Mouse (Mus musculus): Measurements from ENCODE around the gene Ppp1r12b.

Gene Ppp1r12b

GRCm38 (mm10) chr1:134747236-134748174, 208.2 kb downstream of the Ppp1r12b start:
- in situ Hi-C loops (cut with MboI; ENCODE audit: unreplicated experiment in 2 of 2), result loop anchor here (5.0 to 10.0 kb wide), 4 partner anchors 105 to 357 kb away; partner anchors contain the start of genes Ube2t (in 2 of the 2) and Lgr6 (in 1 of the 2)

DNA sequence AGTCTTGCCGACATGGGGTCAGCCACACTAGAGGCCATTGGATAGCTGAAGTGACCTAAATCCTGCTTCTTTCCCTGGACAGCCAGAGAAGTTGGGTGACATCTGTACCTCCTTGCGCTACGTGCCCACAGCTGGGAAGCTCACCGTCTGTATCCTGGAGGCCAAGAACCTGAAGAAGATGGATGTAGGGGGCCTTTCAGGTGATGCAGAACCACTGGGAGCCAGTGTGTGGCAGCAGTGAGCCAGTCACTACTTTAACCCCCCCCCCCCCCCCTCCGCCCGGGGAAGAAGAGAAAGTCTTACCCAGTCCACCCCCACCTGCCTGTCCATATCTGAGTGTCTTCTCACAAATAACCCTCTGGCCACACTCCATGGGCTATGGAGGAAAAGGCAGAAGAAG, 210.1 kb downstream of the Ppp1r12b start:
- in situ Hi-C loops (cut with MboI; ENCODE audit: unreplicated experiment in 2 of 2), result loop anchor here (5.0 to 10.0 kb wide), 4 partner anchors 107 to 359 kb away; partner anchors contain the start of genes Ube2t (in 2 of the 2) and Lgr6 (in 1 of the 2)

GRCm38 (mm10) chr1:134741946-134742661, 213.6 kb downstream of the Ppp1r12b start:
- in situ Hi-C loops (cut with MboI; ENCODE audit: unreplicated experiment in 2 of 2), result loop anchor here (10.0 kb wide), 3 partner anchors 193 to 363 kb away; partner anchors contain the start of genes Ube2t (in 2 of the 2) and Lgr6 (in 1 of the 2)

DNA sequence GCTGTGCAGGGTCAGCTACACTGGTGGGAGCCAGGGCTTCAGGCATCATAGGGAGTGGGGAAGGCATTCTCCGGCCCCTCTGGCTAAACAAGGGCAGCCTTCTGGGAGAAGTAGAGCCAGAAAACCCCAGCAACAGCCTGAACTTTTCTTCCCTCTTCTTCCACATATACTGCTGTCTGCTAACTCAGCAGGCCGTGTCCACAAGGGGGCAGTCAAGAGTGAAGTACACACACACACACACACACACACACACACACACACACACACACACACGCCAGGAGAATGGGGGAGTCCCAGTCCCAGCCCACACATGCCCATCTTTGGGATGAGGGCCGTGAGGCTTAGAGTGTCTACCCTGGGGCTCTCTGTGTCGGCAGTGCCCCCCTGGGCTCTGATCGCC, 214.3 kb downstream of the Ppp1r12b start:
- in situ Hi-C loops (cut with MboI; ENCODE audit: unreplicated experiment in 2 of 2), result loop anchor here (10.0 kb wide), 3 partner anchors 193 to 363 kb away; partner anchors contain the start of genes Ube2t (in 2 of the 2) and Lgr6 (in 1 of the 2)

DNA sequence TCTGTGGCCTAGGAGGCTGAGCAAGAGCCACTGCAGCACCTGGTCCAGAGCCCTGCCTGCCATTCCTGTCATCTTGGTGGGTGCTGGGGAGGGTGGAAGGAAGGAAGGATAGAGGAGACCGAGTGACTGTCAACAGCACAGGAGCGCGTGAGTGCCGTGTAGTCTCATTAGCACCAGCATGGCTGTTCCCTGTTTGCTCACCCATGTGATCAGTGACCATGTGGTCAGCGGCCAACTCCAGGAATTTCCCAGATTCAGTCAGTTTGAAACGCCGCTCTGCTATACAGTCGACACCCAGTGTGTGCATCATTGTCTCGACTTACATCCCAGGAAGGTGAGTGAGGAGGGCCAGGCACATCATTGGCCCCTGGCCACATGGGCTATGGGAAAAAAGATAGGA, 218.3 kb downstream of the Ppp1r12b start:
- in situ Hi-C loops (cut with MboI; ENCODE audit: unreplicated experiment in 2 of 2), result no loop called here

GRCm38 (mm10) chr1:134733659-134734058, 222.1 kb downstream of the Ppp1r12b start:
- in situ Hi-C loops (cut with MboI; ENCODE audit: unreplicated experiment in 2 of 2), result no loop called here

- in situ Hi-C loops (cut with MboI; ENCODE audit: unreplicated experiment in 2 of 2), result no loop called here
Observed at GRCm38 (mm10) chr1:134727256-134727655, 228.5 kb downstream of the Ppp1r12b start.

DNA sequence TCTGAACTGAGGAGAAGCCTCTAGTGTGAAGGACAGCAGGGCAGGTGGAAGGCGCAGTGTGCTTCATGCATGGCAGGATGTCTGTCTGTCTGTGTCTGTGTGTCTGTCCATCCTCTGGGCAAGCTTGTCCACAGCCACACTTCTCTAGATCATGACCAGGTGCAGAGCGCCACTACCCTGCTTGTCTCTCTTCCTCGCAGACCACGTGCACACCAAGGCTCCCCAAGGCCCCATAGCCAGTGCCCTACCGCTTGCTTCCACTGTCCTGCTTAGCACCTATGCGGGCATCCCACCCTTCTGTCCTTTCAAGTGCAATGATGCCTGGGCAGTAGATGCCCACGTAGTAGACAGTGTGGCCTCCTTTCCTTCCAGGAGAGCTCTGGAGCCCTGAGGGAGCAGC, 229.3 kb downstream of the Ppp1r12b start:
- in situ Hi-C loops (cut with MboI; ENCODE audit: unreplicated experiment in 2 of 2), result no loop called here

- in situ Hi-C loops (cut with MboI; ENCODE audit: unreplicated experiment in 2 of 2), result no loop called here
Observed at GRCm38 (mm10) chr1:134725276-134725675, 230.5 kb downstream of the Ppp1r12b start.

DNA sequence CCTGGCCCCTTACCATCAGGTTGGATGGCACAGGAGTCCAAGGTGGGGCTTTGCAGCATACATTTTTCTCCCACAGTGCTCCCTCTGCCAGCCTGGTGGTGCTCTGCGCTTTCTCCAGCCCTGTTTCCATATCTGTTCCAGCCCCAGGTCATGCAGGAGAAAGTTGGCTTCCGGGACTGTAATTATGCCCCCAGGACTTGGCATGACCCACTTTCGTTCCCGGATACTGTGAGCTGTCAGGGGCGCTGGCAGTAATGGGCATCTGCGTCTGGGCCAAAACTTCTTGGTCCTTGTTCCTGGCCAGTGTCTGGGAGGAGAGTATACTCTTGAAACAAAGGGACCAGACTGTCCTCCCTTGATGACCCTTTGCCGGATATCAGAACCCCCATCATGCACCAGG, 232.9 kb downstream of the Ppp1r12b start:
- in situ Hi-C loops (cut with MboI; ENCODE audit: unreplicated experiment in 2 of 2), result no loop called here

DNA sequence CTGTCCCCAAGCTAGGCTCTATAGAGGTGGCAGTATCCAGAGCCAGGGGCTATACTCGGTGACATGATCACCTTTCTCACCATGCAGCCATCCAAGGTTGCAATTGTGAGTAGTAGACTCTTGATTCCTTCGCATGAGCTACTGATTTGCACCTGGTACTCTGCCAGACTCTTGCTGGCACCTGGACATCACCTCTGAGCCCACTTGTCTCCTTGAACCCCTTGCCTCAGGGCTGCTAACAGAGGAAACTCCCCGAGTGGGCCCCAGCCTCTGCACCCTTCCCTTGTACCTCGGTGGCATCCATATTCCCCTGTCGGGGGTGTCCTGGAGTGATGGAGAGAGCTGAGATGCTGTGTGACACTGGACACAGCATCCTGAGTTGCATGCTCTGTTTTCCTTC, 234.3 kb downstream of the Ppp1r12b start:
- in situ Hi-C loops (cut with MboI; ENCODE audit: unreplicated experiment in 2 of 2), result no loop called here

DNA sequence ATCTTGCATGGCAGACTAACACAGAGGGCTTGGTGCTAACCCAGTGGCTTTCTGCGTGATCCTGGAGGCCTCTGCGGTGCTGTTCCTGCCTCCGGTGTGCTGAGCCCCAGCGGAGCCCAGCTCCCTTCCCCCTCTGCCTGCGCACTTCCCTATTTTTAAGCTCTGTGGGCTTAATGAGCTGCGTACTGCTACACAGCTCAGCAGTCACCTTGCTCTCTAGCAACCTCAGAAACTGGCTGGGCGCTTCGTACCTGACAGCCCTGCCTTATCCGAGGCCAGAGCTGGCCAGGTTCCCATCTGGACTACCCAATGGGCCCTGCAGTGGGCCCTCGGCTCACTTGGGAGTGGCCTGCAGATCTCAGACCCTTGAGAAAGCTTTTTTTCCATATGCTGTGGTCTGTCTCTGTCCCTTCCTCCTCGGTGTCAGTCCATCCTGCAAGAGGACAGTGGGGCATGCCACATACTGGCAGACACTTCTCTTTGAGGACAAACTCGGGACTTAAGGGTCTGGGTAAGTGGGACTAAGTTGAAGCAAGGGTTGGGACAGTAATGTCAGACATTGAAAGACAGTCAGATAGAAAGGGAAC, 235.9 kb downstream of the Ppp1r12b start:
- in situ Hi-C loops (cut with MboI; ENCODE audit: unreplicated experiment in 2 of 2), result no loop called here

GRCm38 (mm10) chr1:134715092-134715491, 240.7 kb downstream of the Ppp1r12b start:
- in situ Hi-C loops (cut with MboI; ENCODE audit: unreplicated experiment in 2 of 2), result no loop called here

GRCm38 (mm10) chr1:134714166-134714565, 241.6 kb downstream of the Ppp1r12b start:
- in situ Hi-C loops (cut with MboI; ENCODE audit: unreplicated experiment in 2 of 2), result no loop called here

GRCm38 (mm10) chr1:134713421-134713969, 242.2 kb downstream of the Ppp1r12b start:
- in situ Hi-C loops (cut with MboI; ENCODE audit: unreplicated experiment in 2 of 2), result no loop called here

DNA sequence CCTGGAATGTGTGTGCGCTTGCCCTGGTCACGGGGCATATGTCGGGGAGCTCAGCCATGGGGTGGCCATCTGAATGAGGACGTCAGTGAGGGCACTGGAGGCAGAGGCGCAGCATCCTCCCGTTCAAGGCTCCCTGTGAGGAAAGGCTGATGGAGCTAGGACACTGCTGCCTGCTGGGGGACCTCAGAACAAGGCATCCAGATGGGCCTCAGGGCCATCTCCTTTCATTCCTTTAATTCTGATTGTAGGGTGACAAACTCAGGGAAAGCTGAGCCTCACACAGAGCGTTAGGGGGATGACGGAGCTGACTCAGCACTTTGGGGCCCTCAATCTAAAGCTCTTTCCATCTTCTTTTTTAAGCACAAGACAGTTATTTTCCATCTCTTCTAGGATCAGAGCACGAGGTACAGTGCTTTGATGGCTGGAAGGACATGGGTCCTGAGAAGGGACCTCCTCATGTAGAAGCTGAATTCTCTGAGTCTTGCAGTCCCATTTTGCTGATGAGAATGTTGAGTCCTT, 242.9 kb downstream of the Ppp1r12b start:
- in situ Hi-C loops (cut with MboI; ENCODE audit: unreplicated experiment in 2 of 2), result no loop called here

- in situ Hi-C loops (cut with MboI; ENCODE audit: unreplicated experiment in 2 of 2), result no loop called here
Observed at GRCm38 (mm10) chr1:134711653-134712052, 244.1 kb downstream of the Ppp1r12b start.

DNA sequence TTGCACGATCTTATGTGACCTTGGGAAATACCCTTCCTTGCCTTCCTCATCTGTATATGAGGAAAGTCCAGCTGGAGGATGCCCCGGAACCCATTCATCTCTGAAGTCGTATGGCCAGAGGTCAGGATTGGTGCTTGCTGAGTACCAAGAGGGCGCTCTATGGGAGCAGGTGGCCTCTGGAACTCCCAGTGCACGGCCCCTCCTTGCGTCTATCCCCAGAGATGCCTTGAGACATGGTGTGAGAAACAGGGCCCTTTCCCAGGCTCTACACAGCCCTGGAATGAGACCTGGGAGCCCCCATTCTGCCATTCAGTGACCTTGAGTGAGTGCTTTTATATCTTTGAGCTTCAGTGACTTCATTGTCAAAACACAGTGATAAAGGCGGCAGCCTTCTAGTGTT, 244.7 kb downstream of the Ppp1r12b start:
- in situ Hi-C loops (cut with MboI; ENCODE audit: unreplicated experiment in 2 of 2), result no loop called here

- in situ Hi-C loops (cut with MboI; ENCODE audit: unreplicated experiment in 2 of 2), result no loop called here
Observed at GRCm38 (mm10) chr1:134709411-134710306, 246.1 kb downstream of the Ppp1r12b start.

All from v-Abl transformed pro-B cells (cell line).